Mouse (Mus musculus): ENCODE measurements at regions not wholly inside any gene's neighbourhood (a gene's known extent, or its start where the extent isn't known, plus 50 kb on each side); places are given as distances from the start of the nearest gene placed in this dataset.
A peak's percentile ranks its signal among the peaks of the same experiment; 100 is the strongest.

- H3K36me3 ChIP-seq (replicated peaks; ENCODE audit: insufficient read depth, low read length) = no peaks in the 10 kb centered on the region
- H3K27me3 ChIP-seq (ENCODE audit: insufficient read depth, low read length) = no peaks in the 10 kb centered on the region
- H3K27ac ChIP-seq (ENCODE audit: low read depth) = peak overlapping the region; percentile 30; the same call in 1 of the 2 replicates
- peak overlapping the region; percentile 37; the same call in 1 of the 2 replicates for H3K4me2 ChIP-seq (ENCODE audit: low read depth, low read length)
- peak; percentile 70 for DNase-seq
- H3K9me3 ChIP-seq (ENCODE audit: low read length) = no peaks in the 10 kb centered on the region
- peak; percentile 92 for ATAC-seq
- H3K9ac ChIP-seq (replicated peaks) = no peak overlapping the region
- no peak overlapping the region for H3K4me3 ChIP-seq (ENCODE audit: low read depth, low read length)
- WGBS (ENCODE audit: insufficient replicate concordance) = 48% methylated on average over 23 of the region's 23 CpGs
- no peak for TF ChIP-seq CTCF (IDR thresholded peaks at IDR 0.05; ENCODE audit: low read depth)
- TF ChIP-seq EP300 (IDR thresholded peaks at IDR 0.05; ENCODE audit: low read depth) = peak; percentile 70; the same call in 1 of the 2 replicates
- H3K4me1 ChIP-seq (ENCODE audit: insufficient read depth) = peaks cover 6% of the 10 kb centered on the region
Observed at GRCm38 (mm10) chr10:119065133-119065817, 174.6 kb downstream of the Cand1 start.

DNA sequence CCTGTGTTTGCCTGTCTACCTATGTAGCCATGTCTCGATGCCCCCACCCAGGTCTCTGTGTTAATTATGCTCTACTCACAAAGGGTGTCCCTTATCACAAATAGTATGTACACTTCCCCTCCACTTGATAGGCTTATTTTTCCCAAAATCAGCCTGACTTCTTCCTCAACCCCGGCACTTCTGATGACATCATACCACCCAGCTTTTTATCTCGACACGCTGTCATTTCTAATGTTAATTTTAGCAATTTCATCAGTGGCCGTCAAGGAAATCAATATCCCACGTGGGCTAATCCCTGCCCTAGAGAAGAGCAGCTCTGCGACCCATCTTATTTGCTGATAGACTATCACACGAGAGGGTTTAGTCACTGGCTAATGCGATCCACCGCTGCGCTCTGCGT is 175.6 kb downstream of the Cand1 start:
- no peak overlapping the region for H3K4me3 ChIP-seq (ENCODE audit: low read depth, low read length)
- H3K4me1 ChIP-seq (ENCODE audit: insufficient read depth) = peaks cover 6% of the 10 kb centered on the region
- H3K9me3 ChIP-seq (ENCODE audit: low read length) = no peaks in the 10 kb centered on the region
- H3K27me3 ChIP-seq (ENCODE audit: insufficient read depth, low read length) = no peaks in the 10 kb centered on the region
- DNase-seq (no peak), ATAC-seq (no peak)
- TF ChIP-seq CTCF (IDR thresholded peaks at IDR 0.05; ENCODE audit: low read depth) (no peak), EP300 (IDR thresholded peaks at IDR 0.05; ENCODE audit: low read depth) (no peak)
- no peaks in the 10 kb centered on the region for H3K36me3 ChIP-seq (replicated peaks; ENCODE audit: insufficient read depth, low read length)
- WGBS (ENCODE audit: insufficient replicate concordance) = 72% methylated on average over 12 of the region's 12 CpGs
- no peak overlapping the region for H3K27ac ChIP-seq (ENCODE audit: low read depth)
- H3K4me2 ChIP-seq (ENCODE audit: low read depth, low read length) = no peak overlapping the region
- no peak overlapping the region for H3K9ac ChIP-seq (replicated peaks)

DNA sequence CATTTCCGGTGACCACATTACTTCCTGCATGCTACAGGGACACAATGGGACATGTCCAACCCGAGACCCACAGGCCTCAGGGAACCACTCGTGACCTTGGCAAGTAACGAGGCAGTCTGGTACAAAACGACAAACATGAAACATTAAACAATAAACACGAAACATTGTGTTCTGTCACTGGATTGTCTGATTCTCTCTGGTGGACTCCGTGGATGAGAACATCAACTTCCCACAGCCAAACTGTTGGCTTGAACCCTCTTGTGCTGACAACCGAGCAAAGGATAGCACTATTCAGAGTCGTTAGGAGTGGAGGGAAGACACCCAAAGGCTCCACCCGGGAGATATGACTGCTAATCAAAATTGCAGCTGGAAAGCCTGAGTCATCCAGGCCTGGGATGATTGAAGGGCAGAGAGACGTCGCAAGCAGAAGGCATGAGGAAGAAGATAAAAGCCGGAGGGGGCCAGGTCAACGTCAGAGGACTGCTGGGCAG is 176.6 kb downstream of the Cand1 start:
- Histone ChIP-seq H3K9ac (replicated peaks) (no peak overlapping the region), H3K4me3 (ENCODE audit: low read depth, low read length) (no peak overlapping the region), H3K9me3 (ENCODE audit: low read length) (no peaks in the 10 kb centered on the region), H3K36me3 (replicated peaks; ENCODE audit: insufficient read depth, low read length) (no peaks in the 10 kb centered on the region), H3K27ac (ENCODE audit: low read depth) (no peak overlapping the region), H3K4me2 (ENCODE audit: low read depth, low read length) (no peak overlapping the region), H3K27me3 (ENCODE audit: insufficient read depth, low read length) (no peaks in the 10 kb centered on the region), H3K4me1 (ENCODE audit: insufficient read depth) (peaks cover 6% of the 10 kb centered on the region)
- 51% methylated on average over 14 of the region's 14 CpGs for WGBS (ENCODE audit: insufficient replicate concordance)
- TF ChIP-seq EP300 (IDR thresholded peaks at IDR 0.05; ENCODE audit: low read depth) (peak; percentile 48; the same call in 1 of the 2 replicates), CTCF (IDR thresholded peaks at IDR 0.05; ENCODE audit: low read depth) (no peak)
- DNase-seq (peak; percentile 27), ATAC-seq (peak; percentile 60)

DNA sequence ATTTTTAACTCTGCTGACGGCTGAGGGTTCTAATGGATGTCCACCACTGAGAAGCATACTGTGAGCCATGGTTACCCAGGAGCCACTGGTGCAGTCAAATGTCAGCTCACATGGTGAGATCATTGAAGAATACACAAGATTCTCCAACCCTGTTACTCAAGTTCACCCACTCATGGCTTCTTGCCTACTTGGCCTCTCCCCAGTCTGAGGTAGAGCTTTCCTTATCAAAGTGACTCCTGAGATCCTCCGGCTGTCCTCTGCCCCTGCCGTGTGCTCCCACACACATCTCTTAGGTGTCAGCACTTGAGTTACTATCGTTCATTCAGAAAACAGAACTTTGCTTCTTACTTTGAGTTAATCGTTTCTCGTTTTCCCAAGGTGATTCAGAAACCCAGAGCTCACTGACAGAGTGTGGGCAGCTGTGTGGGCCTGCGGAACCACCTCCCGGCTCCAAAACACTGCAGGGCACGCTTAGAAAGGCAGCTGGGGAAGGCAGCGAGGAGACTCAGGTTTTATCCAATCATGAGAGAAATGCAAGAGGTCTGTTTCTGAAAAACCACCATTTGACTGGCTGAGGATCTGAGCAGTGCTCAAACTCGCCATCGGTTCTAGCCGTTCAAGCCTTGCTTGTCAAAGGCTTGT is 177.8 kb downstream of the Cand1 start:
- WGBS (ENCODE audit: insufficient replicate concordance) = 80% methylated on average over 13 of the region's 13 CpGs
- Histone ChIP-seq H3K27me3 (ENCODE audit: insufficient read depth, low read length) (no peaks in the 10 kb centered on the region), H3K9me3 (ENCODE audit: low read length) (no peaks in the 10 kb centered on the region), H3K4me2 (ENCODE audit: low read depth, low read length) (no peak overlapping the region), H3K4me3 (ENCODE audit: low read depth, low read length) (no peak overlapping the region), H3K9ac (replicated peaks) (no peak overlapping the region), H3K36me3 (replicated peaks; ENCODE audit: insufficient read depth, low read length) (no peaks in the 10 kb centered on the region), H3K27ac (ENCODE audit: low read depth) (peak overlapping the region; percentile 29; the same call in 1 of the 2 replicates), H3K4me1 (ENCODE audit: insufficient read depth) (peaks cover 6% of the 10 kb centered on the region)
- TF ChIP-seq CTCF (IDR thresholded peaks at IDR 0.05; ENCODE audit: low read depth) (no peak), EP300 (IDR thresholded peaks at IDR 0.05; ENCODE audit: low read depth) (no peak)
- no peak for DNase-seq
- ATAC-seq = no peak

DNA sequence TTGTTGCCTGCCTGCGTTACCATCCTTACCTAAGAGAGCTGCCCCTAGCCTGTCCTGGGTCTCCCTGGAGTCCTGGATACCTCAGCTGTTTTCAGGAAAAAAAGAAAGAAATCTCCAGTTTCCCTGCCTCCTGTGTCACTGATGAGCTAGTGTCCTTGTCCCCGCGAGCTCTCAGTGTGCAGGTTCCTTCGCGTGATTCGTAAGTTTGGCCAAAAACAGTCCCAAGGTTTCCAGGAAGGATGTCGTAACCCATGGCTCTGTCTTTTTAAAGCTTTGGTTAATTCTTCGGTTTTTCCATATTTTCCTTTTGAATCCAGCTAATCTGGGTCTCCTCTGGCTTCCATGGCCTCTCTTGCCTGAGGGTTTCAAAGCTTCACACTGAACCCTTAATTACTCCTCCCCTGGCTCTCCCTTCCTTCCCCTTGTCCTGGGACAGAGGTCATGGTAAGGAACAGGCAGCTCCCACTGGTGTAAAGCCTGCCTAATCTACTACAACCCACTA is 178.5 kb downstream of the Cand1 start:
- peaks cover 6% of the 10 kb centered on the region for H3K4me1 ChIP-seq (ENCODE audit: insufficient read depth)
- H3K36me3 ChIP-seq (replicated peaks; ENCODE audit: insufficient read depth, low read length) = no peaks in the 10 kb centered on the region
- 78% methylated on average over 8 of the region's 8 CpGs for WGBS (ENCODE audit: insufficient replicate concordance)
- no peaks in the 10 kb centered on the region for H3K9me3 ChIP-seq (ENCODE audit: low read length)
- DNase-seq = no peak
- no peak overlapping the region for H3K4me2 ChIP-seq (ENCODE audit: low read depth, low read length)
- TF ChIP-seq EP300 (IDR thresholded peaks at IDR 0.05; ENCODE audit: low read depth) = no peak
- no peak for TF ChIP-seq CTCF (IDR thresholded peaks at IDR 0.05; ENCODE audit: low read depth)
- no peak overlapping the region for H3K9ac ChIP-seq (replicated peaks)
- no peak overlapping the region for H3K4me3 ChIP-seq (ENCODE audit: low read depth, low read length)
- H3K27ac ChIP-seq (ENCODE audit: low read depth) = no peak overlapping the region
- no peak for ATAC-seq
- H3K27me3 ChIP-seq (ENCODE audit: insufficient read depth, low read length) = no peaks in the 10 kb centered on the region

- no peak for ATAC-seq
- 59% methylated on average over 10 of the region's 10 CpGs for WGBS (ENCODE audit: insufficient replicate concordance)
Observed at GRCm38 (mm10) chr10:119058493-119059020, 181.3 kb downstream of the Cand1 start.

More at GRCm38 (mm10) chr10:119058493-119059020, 181.3 kb downstream of the Cand1 start:
- Histone ChIP-seq H3K27me3 (ENCODE audit: insufficient read depth, low read length) (no peaks in the 10 kb centered on the region), H3K9me3 (ENCODE audit: low read length) (no peaks in the 10 kb centered on the region), H3K27ac (ENCODE audit: low read depth) (no peak overlapping the region), H3K9ac (replicated peaks) (no peak overlapping the region), H3K4me2 (ENCODE audit: low read depth, low read length) (no peak overlapping the region), H3K4me3 (ENCODE audit: low read depth, low read length) (no peak overlapping the region), H3K4me1 (ENCODE audit: insufficient read depth) (peaks cover 3% of the 10 kb centered on the region; the same call in 1 of the 2 replicates), H3K36me3 (replicated peaks; ENCODE audit: insufficient read depth, low read length) (no peaks in the 10 kb centered on the region)
- TF ChIP-seq EP300 (IDR thresholded peaks at IDR 0.05; ENCODE audit: low read depth) (no peak), CTCF (IDR thresholded peaks at IDR 0.05; ENCODE audit: low read depth) (no peak)
- no peak for DNase-seq

Data from liver, postnatal 0 days (tissue).